Mouse (Mus musculus) intestine, embryonic 14.5 days (tissue): ENCODE data around the gene Sh2d6. TPM values are rescaled to one million over a fixed set of nuclear protein-coding genes. Genes with fewer than 3 reads are reported as not detected.
"Not testable (repeated sequence)": the region's sequence is repeated elsewhere in the genome, so short reads cannot be mapped to it uniquely, and the experiment has no call there.

Experiments used
- ATAC-seq: fragments of 200-750 bp; cut with Nextera tagmentation; replicated peaks from 2 replicates; pipeline ENCODE4 v1.8.0; 2017; ENCODE audit warnings: low read depth, moderate number of reproducible peaks, moderate TSS enrichment, moderate library complexity; ENCODE audit not compliant: low FRiP score, low TSS enrichment
- DNase-seq: peaks from one replicate; pipeline ENCODE4 v3.0.0-alpha.2; 2018; ENCODE audit warnings: low spot score
- H3K27ac ChIP-seq: fragments of 300-500 bp; sonication (generic); 2 replicates; pipeline ENCODE4 v1.5.1; 2014; ENCODE audit warnings: low read depth, mild to moderate bottlenecking, control low read depth
- H3K27me3 ChIP-seq: fragments of 300-500 bp; sonication (generic); replicated peaks from 2 replicates; pipeline ENCODE4 v1.6.1; 2014; ENCODE audit warnings: low read length, control low read depth; ENCODE audit not compliant: control insufficient read depth, insufficient read depth
- H3K36me3 ChIP-seq: fragments of 300-500 bp; sonication (generic); 2 replicates; pipeline ENCODE4 v1.6.1; 2014; ENCODE audit warnings: low read length, control low read depth; ENCODE audit not compliant: control insufficient read depth, insufficient read depth
- H3K4me1 ChIP-seq: fragments of 300-500 bp; sonication (generic); replicated peaks from 2 replicates; pipeline ENCODE4 v1.6.1; 2014; ENCODE audit warnings: low read length, control low read depth, mixed read lengths; ENCODE audit not compliant: control insufficient read depth, insufficient read depth
- H3K4me2 ChIP-seq: fragments of 300-500 bp; sonication (generic); 2 replicates; pipeline ENCODE4 v1.6.1; 2014; ENCODE audit warnings: low read length
- H3K4me3 ChIP-seq: fragments of 300-500 bp; sonication (generic); 2 replicates; pipeline ENCODE4 v1.5.1; 2014; ENCODE audit warnings: low read depth, low read length, control low read depth, mixed read lengths
- H3K9ac ChIP-seq: fragments of 300-500 bp; sonication (generic); 2 replicates; pipeline ENCODE4 v1.6.1; 2014; ENCODE audit warnings: mild to moderate bottlenecking, low read length
- H3K9me3 ChIP-seq: fragments of 300-500 bp; sonication (generic); 2 replicates; pipeline ENCODE4 v1.6.1; 2016; ENCODE audit warnings: low read length, control low read depth; ENCODE audit not compliant: control insufficient read depth
- WGBS: fragments of 180-500 bp; shearing (Covaris S2); extraction: QIAGEN DNeasy Blood & Tissue Kit; methylation state at CpG from one replicate; pipeline ENCODE4 v1.1.7; 2014; 5-methylcytosine and 5-hydroxymethylcytosine counted together
- polyA plus RNA-seq: library from polyadenylated mRNA; unstranded; fragments of >200 nt; fragmentation: Nextera tagmentation; extraction: Ambion mirVana; gene quantifications from 2 replicates; pipeline ENCODE4 v1.2.1, GENCODE M21; 2014

Sh2d6 gene
- polyA plus RNA-seq, 1 experiment from 2014 or later = 0.18 TPM

DNA sequence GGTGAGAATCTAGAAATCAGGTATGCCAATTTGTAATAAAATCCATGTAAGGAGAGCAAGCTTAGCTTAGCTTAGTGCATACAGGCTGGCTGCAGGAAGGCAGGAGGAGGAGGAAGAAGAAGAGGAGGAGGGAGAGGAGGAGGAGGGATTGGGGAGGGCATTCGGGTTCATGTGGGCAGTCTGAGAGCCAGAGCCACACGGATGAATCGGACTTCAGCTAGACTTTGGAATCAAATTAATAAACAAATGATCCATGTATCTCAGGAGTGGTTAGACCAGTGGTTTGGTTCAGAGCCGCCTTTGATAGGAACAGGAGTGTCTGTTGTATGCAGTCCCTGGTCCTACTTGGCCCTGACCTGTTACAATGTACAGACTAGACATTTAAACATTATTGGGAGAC is 36.6 kb downstream of the Sh2d6 start:
- Histone ChIP-seq H3K9ac (no peak overlapping the region), H3K4me1 (no peaks in the 10 kb centered on the region), H3K9me3 (no peaks in the 10 kb centered on the region), H3K36me3 (no peaks in the 10 kb centered on the region), H3K27me3 (no peaks in the 10 kb centered on the region), H3K4me2 (no peak overlapping the region), H3K4me3 (no peak overlapping the region), H3K27ac (no peak overlapping the region)
- WGBS = 55% methylated on average over 4 of the region's 4 CpGs
- ATAC-seq = no peak
- no peak for DNase-seq

DNA sequence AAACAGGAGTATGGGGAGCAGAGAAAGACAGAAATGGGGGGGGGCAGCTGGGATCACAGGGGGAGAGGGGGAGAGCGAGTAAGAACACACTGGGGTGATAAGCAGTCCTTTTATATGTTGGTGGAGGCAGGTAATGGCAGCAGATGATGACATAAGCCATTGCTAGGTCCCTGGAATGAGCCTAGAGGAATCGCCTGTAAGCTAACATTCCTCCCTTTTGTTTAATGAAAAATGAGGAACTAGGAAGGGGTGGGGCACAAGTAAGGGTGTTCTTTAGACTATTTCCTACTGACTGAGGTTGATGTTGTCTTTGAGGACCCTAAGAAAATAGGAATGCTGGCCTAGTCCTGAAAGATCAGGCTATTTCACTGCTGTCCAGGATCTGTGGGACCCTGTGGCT is 39.4 kb downstream of the Sh2d6 start:
- no peaks in the 10 kb centered on the region for H3K27me3 ChIP-seq
- DNase-seq (no peak), ATAC-seq (no peak)
- no peaks in the 10 kb centered on the region for H3K4me1 ChIP-seq
- no peak overlapping the region for H3K9ac ChIP-seq
- no peak overlapping the region for H3K4me2 ChIP-seq
- no peaks in the 10 kb centered on the region for H3K9me3 ChIP-seq
- no peak overlapping the region for H3K27ac ChIP-seq
- 43% methylated on average over 2 of the region's 2 CpGs for WGBS
- no peak overlapping the region for H3K4me3 ChIP-seq
- no peaks in the 10 kb centered on the region for H3K36me3 ChIP-seq

DNA sequence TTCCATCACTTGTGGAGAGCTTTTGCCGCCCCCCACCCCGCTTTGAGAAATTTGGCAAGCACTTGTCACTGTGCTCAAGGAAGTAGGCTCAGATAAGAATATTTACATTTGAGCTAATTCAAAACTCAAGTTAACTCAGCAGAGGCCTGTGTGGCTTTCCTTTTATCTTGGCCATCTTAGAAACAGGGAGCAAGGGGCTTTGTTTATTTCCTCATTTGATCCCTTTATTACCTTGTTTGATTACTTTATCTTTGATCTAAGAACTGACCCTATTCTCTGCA is 41.1 kb downstream of the Sh2d6 start:
- Histone ChIP-seq H3K9me3 (no peaks in the 10 kb centered on the region), H3K4me3 (no peak overlapping the region), H3K9ac (no peak overlapping the region), H3K27ac (no peak overlapping the region), H3K27me3 (no peaks in the 10 kb centered on the region), H3K4me2 (no peak overlapping the region), H3K36me3 (no peaks in the 10 kb centered on the region), H3K4me1 (0 out of 2 replicates have a peak, but pooled peaks cover 5% of the 10 kb centered on the region)
- WGBS = 70% methylated on average over 2 of the region's 2 CpGs
- ATAC-seq (no peak), DNase-seq (no peak)

DNA sequence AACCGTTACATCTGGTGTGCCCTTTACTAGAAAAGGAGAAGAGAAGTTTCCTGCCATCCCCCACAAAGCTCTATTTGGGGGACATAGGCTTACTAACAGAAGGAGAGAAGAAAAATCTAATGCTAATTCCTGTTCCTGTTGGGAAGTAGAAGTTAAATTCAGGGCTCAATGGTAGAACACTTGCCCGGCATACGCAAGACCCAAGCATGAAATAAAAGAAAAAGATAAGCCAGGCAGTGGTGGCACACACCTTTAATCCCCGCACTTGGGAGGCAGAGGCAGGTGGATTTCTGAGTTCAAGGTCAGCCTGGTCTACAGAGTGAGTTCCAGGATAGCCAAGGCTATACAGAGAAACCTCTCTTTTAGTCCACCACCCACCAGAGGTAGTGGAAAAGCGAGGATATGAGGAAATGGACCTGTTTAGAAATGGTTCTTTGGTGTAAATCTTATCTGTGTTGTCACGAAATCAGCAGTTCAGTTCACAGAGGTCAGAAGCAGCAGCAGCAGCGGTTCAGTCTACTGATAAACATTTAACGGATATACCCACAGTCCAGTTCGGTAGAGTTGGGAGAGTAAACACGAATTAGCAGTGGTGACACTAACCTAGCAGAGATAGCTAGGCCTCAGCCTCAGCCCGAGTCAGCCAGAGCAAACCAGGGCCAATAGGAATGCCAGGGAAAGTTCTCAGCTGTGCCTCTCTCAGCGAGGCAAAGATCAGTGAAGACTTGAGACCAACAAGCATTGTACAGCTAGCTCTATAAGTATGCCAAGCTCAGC is 41.7 kb downstream of the Sh2d6 start:
- Histone ChIP-seq H3K9ac (no peak overlapping the region), H3K9me3 (no peaks in the 10 kb centered on the region), H3K4me2 (no peak overlapping the region), H3K4me3 (no peak overlapping the region), H3K4me1 (0 out of 2 replicates have a peak, but pooled peaks cover 5% of the 10 kb centered on the region), H3K27me3 (no peaks in the 10 kb centered on the region), H3K27ac (no peak overlapping the region), H3K36me3 (no peaks in the 10 kb centered on the region)
- no peak for ATAC-seq
- 80% methylated on average over 12 of the region's 12 CpGs for WGBS
- no peak for DNase-seq

DNA sequence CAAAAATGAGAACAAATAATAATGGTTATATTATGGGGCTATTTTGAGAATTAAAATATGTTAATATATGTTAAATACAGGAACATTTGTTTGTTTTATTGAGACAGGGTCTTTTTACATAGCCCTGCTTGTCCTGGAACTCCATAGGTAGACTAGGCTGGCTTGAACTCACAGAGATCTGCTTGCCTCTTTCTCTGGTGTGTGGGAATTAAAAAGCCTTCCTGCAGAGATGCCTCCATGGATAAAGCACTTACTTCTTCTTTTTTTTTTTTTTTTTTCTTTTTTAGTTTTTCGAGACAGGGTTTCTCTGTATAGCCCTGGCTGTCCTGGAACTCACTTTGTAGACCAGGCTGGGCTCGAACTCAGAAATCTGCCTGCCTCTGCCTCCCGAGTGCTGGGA is 42.8 kb downstream of the Sh2d6 start:
- not testable (repeated sequence) for H3K36me3 ChIP-seq, H3K4me3 ChIP-seq, H3K4me1 ChIP-seq, ATAC-seq, DNase-seq, H3K27me3 ChIP-seq, H3K4me2 ChIP-seq, H3K27ac ChIP-seq, H3K9me3 ChIP-seq, H3K9ac ChIP-seq
- WGBS = 87% methylated on average over 2 of the region's 3 CpGs

DNA sequence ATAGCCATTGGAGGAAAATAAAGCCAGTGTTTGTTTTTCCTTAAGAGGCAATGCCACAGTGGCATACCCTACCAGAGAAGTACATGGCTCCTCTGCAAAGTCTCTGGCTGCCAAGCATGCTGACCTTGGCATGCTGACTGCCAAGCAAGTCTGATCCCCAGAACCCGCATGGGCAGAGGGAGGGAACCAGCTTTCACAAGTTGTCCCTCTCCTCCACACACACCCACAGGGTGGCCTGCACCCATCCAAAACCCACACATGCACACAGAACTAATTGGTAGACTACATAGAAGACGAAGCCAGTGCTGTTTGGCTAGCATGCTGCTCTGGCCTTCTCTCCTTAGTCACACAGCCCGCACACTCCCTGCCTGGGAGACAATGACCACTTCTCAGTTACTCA is 43.9 kb downstream of the Sh2d6 start:
- DNase-seq = no peak
- Histone ChIP-seq H3K9me3 (no peaks in the 10 kb centered on the region), H3K27me3 (no peaks in the 10 kb centered on the region), H3K4me2 (no peak overlapping the region), H3K9ac (no peak overlapping the region), H3K4me1 (peaks cover 14% of the 10 kb centered on the region), H3K36me3 (no peaks in the 10 kb centered on the region), H3K4me3 (no peak overlapping the region), H3K27ac (no peak overlapping the region)
- ATAC-seq = no peak
- WGBS = 85% methylated on average over 3 of the region's 3 CpGs

DNA sequence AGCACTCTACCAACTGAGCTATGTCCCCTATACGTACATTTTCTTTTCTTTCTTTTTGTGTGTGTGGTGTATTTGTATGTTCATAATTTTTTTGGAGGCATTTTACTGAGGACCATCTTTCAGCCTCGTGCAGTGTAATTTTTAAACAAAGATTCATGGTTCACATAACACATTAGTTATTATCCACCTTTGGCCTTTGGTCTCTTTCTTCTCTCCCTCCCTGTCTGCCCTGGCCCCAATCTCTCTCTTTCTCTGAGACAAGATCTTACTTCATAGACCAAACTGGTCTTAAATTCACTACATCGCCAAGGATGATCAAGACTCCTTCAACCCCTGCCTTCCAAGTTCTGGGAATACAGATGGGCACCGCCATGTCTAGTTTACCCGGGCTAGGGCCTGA is 44.7 kb downstream of the Sh2d6 start:
- ATAC-seq (no peak), DNase-seq (no peak)
- Histone ChIP-seq H3K9ac (no peak overlapping the region), H3K4me1 (peaks cover 14% of the 10 kb centered on the region), H3K9me3 (no peaks in the 10 kb centered on the region), H3K27ac (no peak overlapping the region), H3K27me3 (no peaks in the 10 kb centered on the region), H3K4me2 (no peak overlapping the region), H3K36me3 (no peaks in the 10 kb centered on the region), H3K4me3 (no peak overlapping the region)
- WGBS = 92% methylated on average over 5 of the region's 5 CpGs

DNA sequence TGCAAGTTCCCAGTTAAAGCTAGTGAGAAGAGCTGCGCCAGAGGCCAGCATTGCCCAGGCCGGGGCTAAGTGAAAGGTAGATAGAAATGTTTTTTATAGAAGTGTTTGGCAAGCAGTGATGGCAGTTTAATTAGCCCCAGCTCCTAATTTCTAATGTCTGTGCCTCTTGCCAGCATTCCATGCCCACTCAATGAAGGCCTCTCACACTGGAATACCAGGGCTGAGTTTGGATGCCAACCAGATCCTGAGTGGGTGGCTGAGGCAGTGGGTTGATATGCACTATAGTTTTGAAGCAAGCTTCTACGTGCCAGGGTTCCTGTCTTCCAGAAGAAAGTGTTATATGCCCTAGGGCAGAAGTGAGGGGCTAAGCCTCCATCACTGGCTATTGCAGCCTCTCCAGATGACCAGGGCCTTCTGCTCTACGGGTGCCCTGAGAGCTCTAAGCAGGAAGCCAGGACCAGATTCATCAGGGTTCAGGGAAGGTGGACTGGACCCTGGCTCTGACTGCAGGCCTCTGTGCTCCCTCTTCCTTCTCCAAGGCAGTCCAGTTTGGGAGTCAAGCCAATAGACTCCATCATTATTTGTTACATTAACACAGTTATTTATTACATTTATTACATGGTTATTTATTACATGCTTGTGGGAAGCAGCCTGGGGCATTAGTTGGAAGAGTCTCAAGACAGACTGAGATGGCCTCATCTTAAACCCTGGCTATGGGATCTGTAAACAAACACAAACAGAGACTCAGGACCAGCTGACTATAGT is 46.1 kb downstream of the Sh2d6 start:
- Histone ChIP-seq H3K27me3 (no peaks in the 10 kb centered on the region), H3K4me2 (no peak overlapping the region), H3K9ac (no peak overlapping the region), H3K4me1 (peaks cover 14% of the 10 kb centered on the region), H3K27ac (no peak overlapping the region), H3K4me3 (no peak overlapping the region), H3K36me3 (no peaks in the 10 kb centered on the region), H3K9me3 (no peaks in the 10 kb centered on the region)
- ATAC-seq (no peak), DNase-seq (no peak)
- 79% methylated on average over 4 of the region's 4 CpGs for WGBS
